Mouse (Mus musculus): ENCODE data around the gene Kcnn1. TPM values are rescaled to one million over a fixed set of nuclear protein-coding genes. Genes with fewer than 3 reads are reported as not detected.
A peak's percentile ranks its signal among the peaks of the same experiment; 100 is the strongest.
"Not testable (repeated sequence)": the region's sequence is repeated elsewhere in the genome, so short reads cannot be mapped to it uniquely, and the experiment has no call there.

The Kcnn1 gene
- total RNA-seq, 2 experiments from 2014 or later: 17.2 to 19.2 TPM

DNA sequence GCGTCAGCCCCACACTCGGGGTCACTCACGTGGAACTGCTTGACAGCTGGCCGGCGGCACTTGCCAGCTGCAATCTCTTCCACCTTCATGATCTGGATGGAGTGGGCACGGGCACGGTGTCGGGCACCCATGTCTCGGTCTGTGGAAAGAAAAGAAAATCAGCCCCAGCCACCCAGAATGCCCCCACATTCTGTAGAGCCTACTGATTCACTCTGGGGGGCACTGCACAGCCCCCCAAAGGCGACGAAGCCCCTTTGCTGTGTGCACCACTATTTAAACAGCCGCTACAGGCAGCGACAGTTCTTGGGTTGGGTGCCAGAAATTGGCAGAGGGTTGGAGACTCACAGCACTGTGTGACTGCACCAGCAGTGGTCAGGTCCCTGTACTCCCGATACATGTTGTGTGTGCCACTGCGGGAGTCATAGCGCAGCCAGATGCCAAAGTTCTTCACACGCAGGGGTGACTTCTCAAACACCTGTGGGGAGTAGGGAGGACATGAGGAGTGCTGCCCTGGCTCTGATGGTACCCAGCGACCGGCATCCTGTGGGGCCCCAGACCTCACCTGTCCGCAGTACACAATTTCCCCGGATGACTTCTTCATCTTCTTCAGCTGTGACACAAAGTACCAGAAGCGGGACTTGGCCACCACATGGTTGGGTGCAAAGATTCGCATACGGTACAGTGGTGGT lies 32.7 kb upstream of the Kcnn1 start:
- not testable (repeated sequence) for DNase-seq (ENCODE audit: low spot score in 2 of 2)
- intact Hi-C loops (cut with DNase I): loop anchor here (10.0 kb wide), 1 partner anchor 479 kb away; the partner anchor contains the start of gene Ocel1

DNA sequence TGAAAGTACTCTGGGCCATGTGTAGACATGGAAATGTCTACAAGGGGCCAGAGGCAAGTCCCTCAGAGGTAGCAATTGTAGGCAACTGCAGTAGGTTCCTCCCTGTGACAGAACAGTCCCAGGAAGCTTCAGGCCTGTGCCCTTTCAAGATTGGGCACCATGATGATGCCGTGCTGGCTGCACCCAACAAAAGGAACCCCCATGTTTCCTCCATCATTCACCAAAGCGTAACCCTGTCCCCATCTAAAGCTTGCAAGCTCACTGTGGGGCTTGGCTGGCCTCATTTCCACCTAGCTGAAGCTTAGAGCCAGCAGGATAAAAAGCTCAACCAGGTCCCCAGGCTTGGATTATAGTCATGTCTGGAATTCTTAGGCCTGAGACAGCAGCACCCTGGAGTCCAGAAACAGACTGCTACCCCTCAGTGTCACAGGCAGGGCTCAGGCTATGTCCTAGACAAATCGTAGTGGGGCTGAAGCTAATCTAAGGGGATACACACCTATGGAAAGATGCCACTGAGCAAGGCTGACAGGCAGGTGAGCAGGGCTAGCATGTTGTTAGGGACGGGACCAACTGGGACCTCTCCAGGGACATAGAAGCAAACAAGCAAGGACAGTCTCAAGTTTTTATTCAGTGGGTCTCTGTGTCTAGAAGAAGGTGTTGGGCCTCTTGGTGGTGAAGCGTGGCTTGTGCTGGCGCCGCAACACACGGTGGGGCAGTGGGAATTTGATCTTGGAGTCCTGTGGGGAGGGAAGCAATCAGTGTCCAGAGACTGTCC lies 31.9 kb upstream of the Kcnn1 start:
- DNase-seq (ENCODE audit: low spot score in 2 of 2): no peak
- intact Hi-C loops (cut with DNase I): loop anchor here (10.0 kb wide), 1 partner anchor 480 kb away; the partner anchor contains the start of gene Ocel1

DNA sequence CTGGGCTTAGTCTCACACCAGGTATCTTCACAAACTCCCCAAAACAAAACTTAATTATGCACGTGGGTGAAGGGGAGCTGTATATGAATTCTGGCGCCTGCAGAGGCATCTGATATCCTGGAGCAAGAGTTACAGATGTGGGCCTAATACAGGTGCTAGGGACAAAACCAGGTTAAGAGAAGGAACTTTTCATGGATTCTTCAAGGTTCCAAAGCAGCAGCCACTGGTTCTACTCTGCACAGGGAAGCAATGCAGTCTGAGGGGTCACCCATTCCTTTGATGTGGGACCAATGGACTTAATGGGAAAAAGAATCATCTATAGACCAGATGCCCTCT lies 31.3 kb upstream of the Kcnn1 start:
- intact Hi-C loops (cut with DNase I): loop anchor here (10.0 kb wide), 1 partner anchor 480 kb away; the partner anchor contains the start of gene Ocel1
- DNase-seq (ENCODE audit: low spot score in 2 of 2): no peak

DNA sequence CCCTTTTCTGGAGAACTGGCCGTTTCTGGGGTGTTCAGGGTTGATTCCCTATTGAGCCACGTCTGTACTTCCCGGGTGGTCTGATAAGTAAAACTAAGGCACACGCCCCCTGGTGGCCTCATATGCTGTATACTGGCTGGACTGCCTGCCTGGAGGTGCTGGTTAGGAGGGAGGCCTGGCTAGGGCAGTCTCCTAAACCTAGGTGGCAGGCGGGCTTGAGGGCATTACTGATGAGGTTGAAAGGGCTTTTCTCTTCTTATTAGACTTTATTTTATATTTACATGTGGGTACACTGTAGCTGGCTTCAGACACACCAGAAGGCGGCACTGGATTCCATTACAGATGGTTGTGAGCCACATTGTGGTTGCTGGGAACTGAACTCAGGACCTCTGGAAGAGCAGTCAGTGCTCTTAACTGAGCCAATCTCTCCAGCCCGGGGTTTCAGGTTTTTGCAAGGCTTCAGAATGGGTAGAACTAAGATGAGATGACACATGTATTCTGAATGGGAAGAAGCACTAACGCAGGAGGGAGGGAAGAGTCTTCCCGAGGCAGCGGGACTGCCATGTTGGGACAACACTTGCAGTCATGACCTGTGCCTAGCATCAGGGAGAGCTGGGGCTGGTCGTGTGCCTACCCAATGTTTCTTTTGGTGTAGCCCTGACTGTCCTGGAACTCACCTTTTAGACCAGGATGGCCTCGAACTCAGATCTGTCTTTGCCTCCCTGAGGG lies 30.8 kb upstream of the Kcnn1 start:
- peak; percentile 78 to 82 for DNase-seq (ENCODE audit: low spot score in 2 of 2)
- intact Hi-C loops (cut with DNase I): loop anchor here (2.0 to 10.0 kb wide), 2 partner anchors 19 to 481 kb away; partner anchors contain the start of gene Ocel1

DNA sequence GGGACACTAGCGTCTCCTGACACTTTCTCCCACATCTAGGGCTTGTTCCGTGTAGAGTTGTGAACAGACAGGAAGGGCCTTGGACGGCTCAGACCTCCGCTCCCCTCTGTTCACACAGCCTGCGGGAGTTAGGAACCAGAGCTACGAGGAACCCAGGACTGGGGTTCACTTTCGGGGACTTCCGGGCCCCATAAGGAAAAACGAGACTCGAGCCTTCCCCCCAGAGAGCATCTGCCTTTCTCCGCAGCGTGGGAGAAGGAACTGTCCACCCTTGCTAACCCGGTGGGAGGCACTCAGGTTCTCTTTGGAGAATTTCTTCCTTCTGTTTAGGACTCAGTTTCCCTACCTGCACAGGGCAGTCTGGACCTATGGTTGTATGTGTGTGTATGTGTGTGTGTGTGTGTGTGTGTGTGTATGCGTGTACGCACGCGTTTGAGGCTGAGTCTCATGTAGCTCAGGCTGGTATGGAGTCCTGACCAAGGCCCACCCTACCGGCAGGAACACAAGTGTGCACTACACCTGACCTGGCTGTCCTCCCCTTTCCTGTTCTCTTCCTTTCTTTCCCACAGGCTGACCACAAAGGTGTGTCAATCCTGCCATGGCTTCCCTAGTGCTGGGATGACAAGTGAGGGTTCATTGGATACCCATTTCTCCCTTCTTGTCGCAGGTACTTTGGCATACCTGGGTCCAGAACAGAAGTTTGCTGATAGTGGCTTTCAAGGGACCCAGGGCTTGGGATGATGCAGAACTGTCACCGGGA lies 30.0 kb upstream of the Kcnn1 start:
- intact Hi-C loops (cut with DNase I): loop anchor here (2.0 to 10.0 kb wide), 2 partner anchors 18 to 482 kb away; partner anchors contain the start of gene Ocel1
- no peak for DNase-seq (ENCODE audit: low spot score in 2 of 2)

DNA sequence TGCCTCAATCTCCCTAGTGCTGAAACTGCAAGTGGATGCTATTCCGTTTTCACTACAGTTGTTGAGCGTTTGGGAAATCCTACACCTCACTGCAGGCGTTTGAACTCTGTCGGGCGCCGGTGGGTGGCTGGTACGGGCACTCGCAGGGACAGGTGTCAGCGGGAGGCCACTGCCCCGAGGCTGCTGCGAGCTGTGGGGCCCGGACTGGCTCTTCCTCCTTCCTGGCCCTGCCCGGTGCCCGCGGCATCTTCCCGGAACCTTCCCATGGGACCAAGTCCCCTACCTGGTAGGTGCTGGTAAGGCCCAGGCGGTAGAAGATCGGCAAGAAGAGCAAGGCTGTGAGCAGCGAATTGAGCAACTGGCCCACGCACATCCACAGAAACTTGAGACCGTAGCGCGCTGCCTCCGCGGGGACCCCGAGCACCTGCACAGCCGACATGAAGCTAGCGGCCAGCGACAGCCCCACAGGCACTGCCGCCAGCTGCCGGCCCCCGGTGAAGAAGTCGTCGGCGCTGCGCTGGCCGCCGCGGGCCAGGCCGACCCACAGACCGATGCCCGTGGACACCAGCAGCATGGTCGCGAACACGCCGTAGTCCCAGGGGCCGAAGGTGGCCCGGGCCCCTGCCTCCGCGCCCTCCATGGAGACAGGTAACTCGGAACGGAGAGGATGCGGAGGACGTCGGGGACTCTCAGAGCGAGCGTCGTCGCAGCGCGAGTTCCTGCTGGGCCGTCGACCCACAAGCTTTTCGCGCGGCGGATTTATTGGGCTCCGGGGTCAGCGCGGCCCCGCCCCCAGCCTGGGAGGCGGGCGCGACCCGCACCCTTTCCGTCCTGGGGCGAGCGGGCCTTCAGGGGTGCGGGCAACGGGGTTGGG lies 29.2 kb upstream of the Kcnn1 start, which contains the start of gene Slc5a5:
Slc5a5 (minus strand) TSS at position 736 of the 874 bp plus-strand sequence.
- intact Hi-C loops (cut with DNase I): loop anchor here (2.0 to 10.0 kb wide), 2 partner anchors 17 to 483 kb away; partner anchors contain the start of gene Ocel1
- no peak for DNase-seq (ENCODE audit: low spot score in 2 of 2)

DNA sequence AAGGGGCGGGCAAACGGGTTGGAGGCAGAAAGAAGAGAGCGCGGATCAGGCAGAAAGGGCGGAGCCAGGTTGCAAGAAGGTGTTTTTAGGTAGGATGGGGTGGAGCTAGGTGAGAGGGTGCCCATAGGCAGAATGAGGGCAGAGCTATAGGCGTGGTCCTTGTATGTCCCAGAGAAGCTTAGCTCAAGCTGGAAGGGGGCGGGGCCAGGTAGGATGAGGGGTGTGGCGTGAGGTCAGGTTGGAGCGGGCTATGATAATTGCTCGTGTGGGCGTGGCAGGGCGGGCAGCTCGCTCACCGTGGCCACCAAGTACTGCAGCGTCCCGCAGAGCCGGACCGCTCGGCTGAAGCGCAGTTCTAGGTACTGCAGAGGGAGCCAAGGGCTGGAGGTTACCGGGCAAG lies 28.3 kb upstream of the Kcnn1 start:
- no peak for DNase-seq (ENCODE audit: low spot score in 2 of 2)
- intact Hi-C loops (cut with DNase I): loop anchor here (10.0 kb wide), 1 partner anchor 483 kb away; the partner anchor contains the start of gene Ocel1

DNA sequence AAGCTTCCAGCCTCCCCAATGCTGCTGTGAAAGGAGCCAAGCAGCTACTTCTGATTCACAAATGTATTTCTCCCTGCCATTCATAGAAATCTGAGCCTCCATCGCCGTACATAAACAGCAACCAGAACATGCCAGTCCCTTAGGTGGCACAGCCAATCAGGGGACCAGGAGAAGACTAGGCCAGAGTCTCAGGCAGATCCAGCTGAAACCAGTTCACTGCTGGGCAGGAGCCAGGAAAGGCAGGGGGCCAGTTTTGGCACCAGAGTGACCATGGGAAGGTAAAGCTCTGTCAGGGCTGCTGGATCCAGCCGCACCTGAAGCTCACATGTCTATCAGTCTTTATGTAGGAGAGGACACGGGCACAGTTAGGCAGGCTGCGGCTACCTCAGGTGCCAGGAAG lies 27.6 kb upstream of the Kcnn1 start:
- intact Hi-C loops (cut with DNase I): loop anchor here (10.0 kb wide), 1 partner anchor 484 kb away; the partner anchor contains the start of gene Ocel1

DNA sequence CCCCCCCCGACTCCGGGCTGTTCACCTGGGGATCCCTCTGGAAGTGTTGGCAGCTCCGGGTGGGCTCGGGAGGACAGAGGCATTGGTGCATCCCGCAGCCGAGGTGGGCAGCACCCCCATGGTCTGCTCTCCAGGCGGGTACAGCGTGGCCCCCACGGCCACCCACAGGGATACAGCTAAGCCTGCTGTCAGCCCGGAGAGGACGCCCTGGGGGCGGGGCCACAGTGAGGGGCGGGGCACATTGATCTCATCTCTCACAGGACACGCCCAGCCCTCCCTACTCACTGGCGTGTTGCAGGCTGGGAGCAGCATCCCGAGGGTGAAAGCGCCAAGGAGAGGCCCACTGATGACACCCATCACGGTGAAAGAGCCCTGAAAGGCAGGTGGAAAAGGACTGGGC lies 24.6 kb upstream of the Kcnn1 start:
- intact Hi-C loops (cut with DNase I): no loop called here
- DNase-seq (ENCODE audit: low spot score in 2 of 2): no peak

More for the DNA sequence above, 27.6 kb upstream of the Kcnn1 start:
- DNase-seq (ENCODE audit: low spot score in 2 of 2): no peak

DNA sequence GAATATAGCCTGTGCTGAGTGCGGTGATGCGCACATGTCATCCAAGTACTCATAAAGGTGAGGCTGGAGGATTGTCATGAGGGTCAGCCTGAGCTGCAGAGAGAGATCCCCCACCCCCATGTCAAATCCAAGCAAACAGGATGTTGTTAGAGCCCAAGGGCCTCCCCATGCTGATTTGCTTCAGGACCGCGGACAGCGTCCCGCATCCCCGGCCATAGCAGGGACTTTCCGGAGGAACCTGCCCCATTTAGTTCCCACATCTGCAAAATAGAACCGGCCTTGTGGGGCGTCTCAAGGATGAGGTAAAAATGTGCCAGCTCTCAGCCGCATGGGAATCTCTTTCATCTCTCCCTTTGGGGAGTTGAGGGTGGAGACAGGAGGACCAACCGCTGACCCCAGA lies 22.6 kb upstream of the Kcnn1 start:
- intact Hi-C loops (cut with DNase I): no loop called here
- no peak for DNase-seq (ENCODE audit: low spot score in 2 of 2)

DNA sequence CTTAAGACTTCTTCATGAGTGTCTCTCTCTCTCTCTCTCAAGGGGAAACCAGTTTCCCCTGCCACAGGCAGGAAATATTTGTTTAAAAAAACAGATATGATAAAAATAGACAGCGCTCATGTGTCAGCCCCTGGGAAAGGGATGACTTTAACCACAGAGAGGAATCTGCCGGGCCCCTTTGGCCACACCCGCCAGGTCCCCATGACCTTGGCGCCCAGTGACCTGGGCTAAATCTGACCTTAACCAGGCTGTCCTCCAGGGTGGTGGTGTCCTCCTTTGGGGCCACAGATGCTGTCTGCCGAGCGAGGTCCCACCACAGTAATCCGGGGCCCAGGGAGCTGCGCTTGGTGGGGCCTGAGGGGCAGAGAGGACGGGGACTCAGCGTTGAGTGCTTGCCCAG lies 21.6 kb upstream of the Kcnn1 start:
- intact Hi-C loops (cut with DNase I): no loop called here
- no peak for DNase-seq (ENCODE audit: low spot score in 2 of 2)

DNA sequence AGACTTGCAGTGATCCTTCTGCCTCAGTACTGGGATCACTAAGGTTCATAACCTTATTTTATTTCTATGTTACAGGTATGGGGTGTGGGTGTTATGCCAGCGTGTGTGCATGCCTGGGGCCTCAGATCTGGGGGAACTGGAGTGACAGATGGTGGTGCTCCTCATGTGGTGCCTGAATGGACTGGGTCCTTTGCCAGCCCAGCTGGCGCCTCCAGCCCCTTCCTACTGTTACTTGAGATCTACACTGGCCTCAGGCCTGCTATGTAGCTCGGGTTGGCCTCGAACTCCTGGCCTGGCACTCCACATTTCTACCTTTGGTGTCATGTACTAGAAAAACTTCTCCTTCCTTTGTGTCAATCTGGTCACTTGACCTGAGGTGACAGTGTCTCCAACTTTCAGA lies 21.1 kb upstream of the Kcnn1 start:
- intact Hi-C loops (cut with DNase I): no loop called here

DNA sequence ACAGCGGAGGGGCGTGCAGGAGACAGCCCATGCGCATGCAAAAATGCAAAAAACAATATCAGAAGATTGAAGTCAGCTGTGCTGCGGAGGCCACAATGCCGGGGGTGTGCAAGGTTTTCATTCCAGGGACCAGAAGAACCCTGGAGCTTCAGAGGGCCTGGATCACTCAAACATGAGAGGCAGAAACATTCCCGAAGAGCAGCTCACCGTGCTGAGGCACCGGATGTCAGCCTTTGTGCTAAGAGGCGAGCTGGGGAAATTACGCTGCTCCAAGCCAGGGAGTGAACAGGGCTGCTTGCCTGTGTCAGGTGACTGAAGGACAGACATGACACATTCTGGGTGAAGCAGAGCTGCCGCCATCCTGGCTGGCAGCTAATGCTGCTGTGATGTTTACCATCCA lies 17.5 kb upstream of the Kcnn1 start:
- DNase-seq (ENCODE audit: low spot score in 2 of 2): no peak

More for the DNA sequence above, 21.1 kb upstream of the Kcnn1 start:
- DNase-seq (ENCODE audit: low spot score in 2 of 2): no peak

DNA sequence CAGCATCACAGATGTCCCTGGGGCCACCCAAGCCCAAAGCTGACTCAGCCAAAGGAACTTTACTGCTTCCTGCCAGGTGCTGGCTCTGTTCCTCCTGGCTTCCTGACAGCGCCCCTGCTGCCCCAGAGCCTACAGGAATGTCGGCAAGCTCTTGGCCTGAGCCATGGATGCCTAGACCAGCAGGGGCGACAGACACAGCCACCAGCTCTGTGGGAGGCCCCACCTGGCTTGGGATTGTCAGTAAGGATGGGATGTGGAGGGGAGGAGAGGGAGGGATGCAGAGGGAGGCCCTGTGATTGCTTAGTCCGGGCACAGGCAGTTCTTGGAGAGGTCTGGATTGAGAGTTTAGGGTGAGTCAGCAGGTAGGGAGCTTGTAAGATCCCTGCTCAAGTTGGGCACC lies 17.1 kb upstream of the Kcnn1 start:
- intact Hi-C loops (cut with DNase I): no loop called here
- no peak for DNase-seq (ENCODE audit: low spot score in 2 of 2)

More for the DNA sequence above, 17.5 kb upstream of the Kcnn1 start:
- intact Hi-C loops (cut with DNase I): no loop called here

DNA sequence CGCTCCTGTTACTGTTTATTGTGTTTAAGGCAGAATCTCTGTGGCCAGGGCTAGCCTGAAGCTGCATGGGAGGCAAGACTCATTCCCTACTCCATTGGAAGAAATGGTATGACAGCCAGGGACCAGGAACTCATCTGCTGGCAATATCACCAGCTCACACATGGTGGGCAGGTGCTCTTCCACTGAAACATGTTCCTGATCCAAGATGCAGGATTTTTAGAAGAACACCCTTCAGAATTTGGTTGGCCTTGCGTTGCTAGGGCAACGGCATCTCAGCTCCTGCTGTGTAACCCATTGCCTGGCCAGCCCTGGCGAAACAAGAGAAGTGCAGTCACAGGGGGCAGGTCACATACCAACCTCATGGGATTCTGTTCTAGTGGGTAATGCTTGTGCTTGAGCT lies 16.4 kb upstream of the Kcnn1 start:
- no peak for DNase-seq (ENCODE audit: low spot score in 2 of 2)
- intact Hi-C loops (cut with DNase I): no loop called here

DNA sequence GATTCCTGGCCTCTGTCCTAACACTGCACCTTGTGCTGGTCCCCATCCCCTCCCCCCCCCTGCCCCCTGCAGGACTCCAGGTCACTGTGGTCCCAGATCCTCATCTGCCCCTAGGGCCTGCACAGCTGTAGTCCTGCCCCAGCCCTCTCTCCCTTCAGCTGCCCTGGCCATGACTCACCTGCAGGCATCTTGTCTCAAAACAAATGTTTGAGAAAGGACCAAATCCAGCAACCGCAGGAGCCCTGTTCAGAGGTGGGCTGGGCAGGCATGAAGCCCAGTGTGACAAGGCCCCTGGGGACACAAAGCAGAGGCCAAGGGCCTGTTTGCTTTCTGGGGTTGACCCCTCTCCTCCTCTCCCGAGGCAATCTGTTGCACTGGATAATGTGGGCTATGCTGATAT lies 15.1 kb upstream of the Kcnn1 start:
- no peak for DNase-seq (ENCODE audit: low spot score in 2 of 2)
- intact Hi-C loops (cut with DNase I): no loop called here

DNA sequence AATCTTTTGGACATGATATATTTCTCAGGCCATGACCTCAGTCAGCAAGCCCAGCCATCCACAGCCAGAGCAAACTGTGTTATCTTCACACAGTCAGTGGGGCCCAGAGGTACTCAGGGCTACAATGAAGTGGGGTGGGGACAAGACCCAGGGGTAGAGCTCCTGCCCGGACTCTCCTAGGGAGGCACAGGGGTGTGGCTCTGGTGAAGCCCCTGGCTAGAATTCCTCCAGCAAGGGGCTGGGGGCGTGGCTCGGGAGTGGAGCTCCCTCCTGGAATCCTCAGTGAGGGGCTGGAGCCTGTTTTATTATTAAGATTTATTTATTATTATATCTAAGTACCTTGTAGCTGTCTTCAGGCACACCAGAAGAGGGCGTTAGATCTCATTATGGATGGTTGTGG lies 13.3 kb upstream of the Kcnn1 start:
- DNase-seq (ENCODE audit: low spot score in 2 of 2): no peak
- intact Hi-C loops (cut with DNase I): no loop called here

DNA sequence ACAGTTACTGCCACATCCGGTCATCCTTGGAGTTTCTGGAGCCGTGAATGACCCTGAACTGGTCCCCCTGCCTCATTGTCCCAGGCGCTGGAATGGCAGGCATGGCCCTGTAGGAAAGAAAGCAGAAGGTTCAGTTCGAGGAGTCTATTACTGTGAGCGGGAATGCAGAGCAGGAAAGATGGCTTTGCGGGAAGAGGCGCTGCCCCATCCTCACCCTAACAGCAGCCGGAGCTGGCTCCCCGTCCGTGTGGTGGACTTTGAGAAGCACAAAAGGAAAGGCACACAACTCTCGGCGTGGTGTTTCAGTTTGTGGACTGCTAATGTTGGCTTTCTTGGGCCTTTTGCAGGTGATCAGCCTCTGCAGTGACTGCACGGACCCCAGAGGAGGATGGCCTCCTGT lies 11.4 kb upstream of the Kcnn1 start:
- DNase-seq (ENCODE audit: low spot score in 2 of 2): no peak
- intact Hi-C loops (cut with DNase I): loop anchor here (2.0 kb wide), 1 partner anchor 18 kb away; the partner anchor contains the start of gene Slc5a5

Data from left cerebral cortex, postnatal 14 days (tissue).